Mouse (Mus musculus): ENCODE results near the gene Uggt2. TPM values are rescaled to one million over a fixed set of nuclear protein-coding genes. Genes with fewer than 3 reads are reported as not detected.
A peak's percentile ranks its signal among the peaks of the same experiment; 100 is the strongest.

The Uggt2 gene
- polyA plus RNA-seq, 1 experiment from 2014 or later: 20.3 TPM

GRCm38 (mm10) chr14:119027675-119028253, 71.5 kb downstream of the Uggt2 start:
- ATAC-seq (ENCODE audit: borderline replicate concordance, extremely low read depth, low FRiP score, low TSS enrichment): no peak
- no peak overlapping the region for H3K4me2 ChIP-seq
- no peaks in the 10 kb centered on the region for H3K9me3 ChIP-seq
- H3K4me3 ChIP-seq: no peak overlapping the region
- WGBS: 48% methylated on average over 2 of the region's 2 CpGs
- no peak overlapping the region for H3K9ac ChIP-seq
- no peaks in the 10 kb centered on the region for H3K27me3 ChIP-seq
- peaks cover 20% of the 10 kb centered on the region for H3K36me3 ChIP-seq
- no peak overlapping the region for H3K27ac ChIP-seq
- no peaks in the 10 kb centered on the region for H3K4me1 ChIP-seq

GRCm38 (mm10) chr14:119027130-119027529, 72.1 kb downstream of the Uggt2 start:
- Histone ChIP-seq H3K4me1 (no peaks in the 10 kb centered on the region), H3K4me3 (no peak overlapping the region), H3K9me3 (no peaks in the 10 kb centered on the region), H3K36me3 (peaks cover 20% of the 10 kb centered on the region), H3K4me2 (no peak overlapping the region), H3K27ac (no peak overlapping the region), H3K27me3 (no peaks in the 10 kb centered on the region), H3K9ac (no peak overlapping the region)
- 39% methylated on average over 4 of the region's 4 CpGs for WGBS
- no peak for ATAC-seq (ENCODE audit: borderline replicate concordance, extremely low read depth, low FRiP score, low TSS enrichment)

DNA sequence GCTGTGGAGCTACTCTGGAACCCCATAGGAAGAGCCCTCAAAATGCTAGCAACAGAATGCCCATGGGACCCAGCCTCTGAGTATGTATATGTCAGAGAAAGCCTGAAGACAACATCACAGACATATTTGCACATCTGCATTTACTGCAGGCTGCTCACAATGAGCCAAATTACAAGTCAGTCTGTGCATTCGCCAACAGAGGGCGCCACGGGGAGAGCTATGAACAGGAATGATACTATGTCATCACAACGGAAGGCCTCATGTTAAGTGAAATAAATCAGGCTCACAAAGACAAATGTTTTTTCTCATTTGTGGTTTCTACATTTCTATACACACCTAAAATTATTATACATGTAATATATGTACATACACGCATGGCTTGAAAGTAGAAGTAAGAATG, 73.3 kb downstream of the Uggt2 start:
- H3K4me1 ChIP-seq: no peaks in the 10 kb centered on the region
- H3K4me3 ChIP-seq: no peak overlapping the region
- no peak overlapping the region for H3K4me2 ChIP-seq
- H3K9me3 ChIP-seq: no peaks in the 10 kb centered on the region
- H3K27ac ChIP-seq: no peak overlapping the region
- no peak overlapping the region for H3K9ac ChIP-seq
- peaks cover 13% of the 10 kb centered on the region for H3K36me3 ChIP-seq
- WGBS: 65% methylated on average over 5 of the region's 5 CpGs
- no peaks in the 10 kb centered on the region for H3K27me3 ChIP-seq
- no peak for ATAC-seq (ENCODE audit: borderline replicate concordance, extremely low read depth, low FRiP score, low TSS enrichment)

DNA sequence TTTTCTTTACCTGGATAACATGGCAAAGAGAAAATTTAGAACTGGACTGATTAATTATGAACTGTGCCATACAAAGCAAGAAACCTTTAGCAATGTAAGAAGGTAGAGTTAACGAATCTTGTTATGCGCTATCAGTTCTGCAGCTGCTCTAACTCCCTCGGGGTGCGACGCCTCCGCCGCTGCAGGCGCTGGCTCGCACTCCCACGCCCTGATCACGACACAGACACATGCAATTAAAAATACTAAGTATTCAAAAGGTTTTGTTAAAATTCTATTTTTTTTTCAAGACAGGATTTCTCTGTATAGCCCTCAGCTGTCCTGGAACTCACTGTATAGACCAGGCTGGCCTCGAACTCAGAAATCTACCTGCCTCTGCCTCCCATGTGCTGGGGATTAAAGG, 85.7 kb downstream of the Uggt2 start:
- no peaks in the 10 kb centered on the region for H3K9me3 ChIP-seq
- ATAC-seq (ENCODE audit: borderline replicate concordance, extremely low read depth, low FRiP score, low TSS enrichment): no peak
- no peak overlapping the region for H3K9ac ChIP-seq
- no peak overlapping the region for H3K4me2 ChIP-seq
- no peak overlapping the region for H3K4me3 ChIP-seq
- H3K27ac ChIP-seq: no peak overlapping the region
- H3K27me3 ChIP-seq: no peaks in the 10 kb centered on the region
- WGBS: 86% methylated on average over 12 of the region's 12 CpGs
- H3K4me1 ChIP-seq: no peaks in the 10 kb centered on the region
- peaks cover 20% of the 10 kb centered on the region for H3K36me3 ChIP-seq

DNA sequence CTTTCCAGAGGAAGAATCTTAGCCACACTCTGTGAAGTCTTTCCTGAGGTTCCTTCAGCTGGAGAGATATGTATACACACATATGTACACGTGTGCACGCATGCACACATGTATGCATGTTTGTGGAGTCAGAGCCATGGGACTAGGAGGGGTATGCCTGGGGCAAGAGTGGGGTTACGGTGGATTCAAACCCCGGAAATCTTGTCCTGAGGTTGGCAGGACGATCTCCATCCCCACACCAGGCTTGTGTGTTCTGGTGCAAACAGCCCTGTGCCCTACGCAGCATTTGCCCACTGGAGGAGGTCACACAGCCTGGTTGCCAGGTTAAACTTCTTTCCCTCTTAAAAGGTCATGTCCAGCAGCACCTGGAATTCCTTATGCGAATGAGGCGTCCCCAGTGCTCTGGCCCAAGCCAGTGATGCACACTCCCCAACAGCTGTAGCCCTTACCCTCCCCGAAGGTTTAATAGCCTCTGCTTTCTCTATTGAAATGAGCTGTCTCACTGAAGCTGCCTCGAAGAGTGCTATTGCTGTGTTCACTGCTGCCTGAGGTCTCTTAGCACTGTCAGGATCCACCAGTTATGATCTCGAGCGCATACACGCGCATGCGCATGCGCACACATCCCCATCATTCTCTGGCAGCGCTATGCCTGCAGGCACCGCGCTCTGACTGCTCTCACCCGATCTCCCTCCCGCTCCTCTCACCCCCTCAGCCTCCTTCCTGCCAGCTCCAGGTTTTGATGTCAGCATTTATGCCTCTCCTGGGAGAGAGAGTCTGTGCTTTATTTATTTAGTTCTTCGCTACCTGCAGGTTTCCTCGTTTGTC, 86.4 kb downstream of the Uggt2 start:
- Histone ChIP-seq H3K36me3 (peaks cover 20% of the 10 kb centered on the region), H3K4me2 (no peak overlapping the region)

DNA sequence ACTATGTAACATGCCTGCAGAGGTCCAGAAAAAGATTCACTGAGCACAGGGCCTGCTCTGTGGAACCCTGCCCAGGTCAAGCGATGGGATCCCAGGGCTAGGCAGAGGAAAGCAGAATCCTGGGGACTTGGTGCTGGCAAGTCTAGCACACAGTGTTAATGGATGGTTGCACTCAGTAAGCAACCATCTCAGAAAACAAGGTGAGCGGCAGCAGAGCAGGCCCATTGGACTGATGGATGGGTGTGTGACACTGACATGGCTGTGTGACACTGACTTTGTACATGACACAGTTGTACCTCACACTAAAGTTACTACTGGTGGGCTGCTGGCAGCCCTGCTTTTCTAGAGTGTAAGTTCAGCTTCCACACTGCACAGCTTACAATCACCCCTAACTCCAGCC, 89.7 kb downstream of the Uggt2 start:
- no peak overlapping the region for H3K4me3 ChIP-seq
- no peak for ATAC-seq (ENCODE audit: borderline replicate concordance, extremely low read depth, low FRiP score, low TSS enrichment)
- peaks cover 4% of the 10 kb centered on the region; the same call in 1 of the 2 replicates for H3K4me1 ChIP-seq
- H3K9me3 ChIP-seq: no peaks in the 10 kb centered on the region
- WGBS: 86% methylated on average over 2 of the region's 2 CpGs
- H3K27ac ChIP-seq: no peak overlapping the region
- H3K4me2 ChIP-seq: no peak overlapping the region
- peaks cover 16% of the 10 kb centered on the region for H3K36me3 ChIP-seq
- H3K27me3 ChIP-seq: no peaks in the 10 kb centered on the region
- H3K9ac ChIP-seq: no peak overlapping the region

More for the DNA sequence above, 86.4 kb downstream of the Uggt2 start:
- Histone ChIP-seq H3K4me1 (peaks cover 4% of the 10 kb centered on the region; the same call in 1 of the 2 replicates), H3K4me3 (no peak overlapping the region), H3K9me3 (no peaks in the 10 kb centered on the region), H3K9ac (no peak overlapping the region), H3K27me3 (no peaks in the 10 kb centered on the region), H3K27ac (no peak overlapping the region)
- WGBS: 65% methylated on average over 23 of the region's 23 CpGs
- no peak for ATAC-seq (ENCODE audit: borderline replicate concordance, extremely low read depth, low FRiP score, low TSS enrichment)

DNA sequence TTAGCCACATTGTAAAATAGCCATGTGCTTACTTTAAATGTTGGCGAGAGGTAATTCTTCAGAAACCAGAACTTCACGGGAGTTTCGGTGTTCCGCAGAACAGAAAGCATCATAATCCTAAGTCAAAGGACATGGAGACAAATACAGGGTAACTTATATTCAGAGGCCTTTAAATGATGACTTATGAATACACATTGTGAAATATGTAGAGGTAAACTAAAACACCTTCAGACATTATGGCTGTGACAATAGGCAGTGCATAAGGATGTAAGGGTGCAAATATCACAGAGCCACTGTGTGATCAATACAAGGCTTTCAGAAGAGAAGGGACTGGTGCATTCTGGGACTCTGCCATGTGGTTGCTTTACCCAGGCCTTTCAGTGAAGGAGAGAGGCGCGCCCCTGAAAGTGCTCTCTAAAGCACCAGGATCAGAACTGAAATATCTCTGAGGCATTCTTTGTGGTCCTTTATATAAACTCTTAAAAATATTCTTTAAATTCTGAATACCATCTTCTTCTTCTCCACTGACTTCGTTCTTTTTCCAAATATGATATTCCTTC, 91.1 kb downstream of the Uggt2 start:
- Histone ChIP-seq H3K4me3 (peak overlapping the region; percentile 45), H3K4me1 (peaks cover 4% of the 10 kb centered on the region; the same call in 1 of the 2 replicates), H3K9me3 (no peaks in the 10 kb centered on the region), H3K4me2 (peak overlapping the region; percentile 72), H3K27me3 (no peaks in the 10 kb centered on the region), H3K36me3 (peaks cover 16% of the 10 kb centered on the region), H3K9ac (no peak overlapping the region), H3K27ac (peak overlapping the region; percentile 41; the same call in 1 of the 2 replicates)
- 53% methylated on average over 7 of the region's 7 CpGs for WGBS
- no peak for ATAC-seq (ENCODE audit: borderline replicate concordance, extremely low read depth, low FRiP score, low TSS enrichment)

- WGBS: 2% methylated on average over 13 of the region's 13 CpGs
- ATAC-seq (ENCODE audit: borderline replicate concordance, extremely low read depth, low FRiP score, low TSS enrichment): peak; percentile 100
- Histone ChIP-seq H3K27me3 (no peaks in the 10 kb centered on the region), H3K36me3 (peaks cover 12% of the 10 kb centered on the region), H3K4me1 (peaks cover 4% of the 10 kb centered on the region; the same call in 1 of the 2 replicates), H3K4me3 (peak overlapping the region; percentile 45), H3K27ac (peak overlapping the region; percentile 83), H3K9ac (peak overlapping the region; percentile 35), H3K4me2 (peak overlapping the region; percentile 72), H3K9me3 (no peaks in the 10 kb centered on the region)
Observed at GRCm38 (mm10) chr14:119007103-119007951, 91.9 kb downstream of the Uggt2 start.

GRCm38 (mm10) chr14:119006441-119007102, 92.7 kb downstream of the Uggt2 start:
- no peak for ATAC-seq (ENCODE audit: borderline replicate concordance, extremely low read depth, low FRiP score, low TSS enrichment)
- H3K9ac ChIP-seq: peak overlapping the region; percentile 35
- WGBS: 5% methylated on average over 49 of the region's 49 CpGs
- peak overlapping the region; percentile 45 for H3K4me3 ChIP-seq
- H3K4me1 ChIP-seq: peaks cover 4% of the 10 kb centered on the region; the same call in 1 of the 2 replicates
- no peaks in the 10 kb centered on the region for H3K9me3 ChIP-seq
- H3K27ac ChIP-seq: peak overlapping the region; percentile 83
- no peaks in the 10 kb centered on the region for H3K27me3 ChIP-seq
- H3K4me2 ChIP-seq: peak overlapping the region; percentile 72
- peaks cover 11% of the 10 kb centered on the region for H3K36me3 ChIP-seq

DNA sequence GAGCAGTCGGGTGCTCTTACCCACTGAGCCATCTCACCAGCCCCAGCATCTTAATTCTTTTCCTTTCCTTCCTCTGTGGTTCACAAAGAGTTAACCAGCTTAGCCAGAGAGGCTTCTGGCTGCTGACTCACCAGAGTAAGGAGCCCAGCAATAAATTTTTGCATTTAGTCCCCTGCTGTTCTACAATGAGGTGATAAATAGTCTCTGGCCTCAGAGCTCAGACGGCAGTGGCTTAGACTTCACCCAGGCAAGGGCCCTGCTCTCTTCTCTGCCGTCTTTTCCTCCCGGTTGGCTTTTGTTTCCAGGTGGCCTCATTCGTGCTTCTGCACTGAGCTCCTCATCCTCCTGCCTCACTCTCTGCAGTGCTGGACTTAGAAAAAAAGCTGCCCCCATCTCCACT, 93.4 kb downstream of the Uggt2 start:
- H3K36me3 ChIP-seq: peaks cover 13% of the 10 kb centered on the region
- H3K9ac ChIP-seq: no peak overlapping the region
- H3K9me3 ChIP-seq: no peaks in the 10 kb centered on the region
- peaks cover 4% of the 10 kb centered on the region; the same call in 1 of the 2 replicates for H3K4me1 ChIP-seq
- ATAC-seq (ENCODE audit: borderline replicate concordance, extremely low read depth, low FRiP score, low TSS enrichment): no peak
- peak overlapping the region; percentile 72; the same call in 1 of the 2 replicates for H3K4me2 ChIP-seq
- H3K27ac ChIP-seq: no peak overlapping the region
- WGBS: 25% methylated on average over 5 of the region's 5 CpGs
- no peaks in the 10 kb centered on the region for H3K27me3 ChIP-seq
- H3K4me3 ChIP-seq: no peak overlapping the region

- no peak overlapping the region for H3K4me3 ChIP-seq
- no peak overlapping the region for H3K4me2 ChIP-seq
- no peak overlapping the region for H3K27ac ChIP-seq
- H3K9me3 ChIP-seq: no peaks in the 10 kb centered on the region
- no peaks in the 10 kb centered on the region for H3K27me3 ChIP-seq
- ATAC-seq (ENCODE audit: borderline replicate concordance, extremely low read depth, low FRiP score, low TSS enrichment): no peak
- H3K9ac ChIP-seq: no peak overlapping the region
- peaks cover 4% of the 10 kb centered on the region; the same call in 1 of the 2 replicates for H3K4me1 ChIP-seq
- peaks cover 15% of the 10 kb centered on the region for H3K36me3 ChIP-seq
Observed at GRCm38 (mm10) chr14:119003320-119003719, 95.9 kb downstream of the Uggt2 start.

All from lung, embryonic 15.5 days (tissue).